Mouse (Mus musculus) thymus, adult 2 months (tissue): ENCODE measurements at regions not wholly inside any gene's neighbourhood (a gene's known extent, or its start where the extent isn't known, plus 50 kb on each side); places are given as distances from the start of the nearest gene placed in this dataset.

Experiments
- CTCF ChIP-seq: fragments of 200-500 bp; IDR thresholded peaks from 2 replicates; pipeline ENCODE4 v1.5.1; 2012; ENCODE audit warnings: mild to moderate bottlenecking, control low read depth, low read length, moderate library complexity, borderline replicate concordance; ENCODE audit not compliant: control insufficient read depth, poor library complexity, insufficient read depth; ENCODE audit errors: extremely low read depth
- POLR2A ChIP-seq: fragments of 200-500 bp; IDR thresholded peaks from 2 replicates; pipeline ENCODE4 v1.6.1; 2012; ENCODE audit warnings: mild to moderate bottlenecking, low read length, control low read depth, moderate library complexity; ENCODE audit not compliant: control insufficient read depth, poor library complexity, insufficient read depth; ENCODE audit errors: extremely low read depth

DNA sequence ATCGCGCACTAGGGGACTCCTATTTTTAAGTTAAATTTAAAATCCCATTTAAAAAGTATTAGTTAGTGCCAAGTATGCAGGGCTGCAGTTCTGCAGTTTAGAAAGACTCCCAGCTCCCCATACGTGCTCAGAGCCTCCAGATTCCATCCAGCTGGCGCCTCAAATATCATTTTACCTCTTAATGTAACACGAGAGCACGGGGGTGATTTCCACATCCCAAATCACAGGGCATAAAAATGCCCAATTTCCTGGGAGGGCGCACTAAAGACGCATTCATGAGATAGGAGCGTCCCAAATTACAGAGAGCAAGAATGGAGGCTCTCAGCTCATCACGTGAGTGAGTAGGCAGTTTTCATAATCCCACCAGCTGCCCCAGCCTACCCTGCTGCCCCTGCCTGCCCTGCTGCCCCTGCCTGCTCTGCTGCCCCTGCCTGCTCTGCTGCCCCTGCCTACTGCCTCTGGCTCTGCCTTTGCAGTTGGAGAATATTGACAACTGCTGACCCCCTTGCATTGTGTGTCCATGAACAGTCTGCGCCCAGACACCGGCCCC lies 414.1 kb downstream of the Ajap1 start:
- TF ChIP-seq POLR2A (no peak), CTCF (no peak)
